Mouse (Mus musculus): ENCODE measurements around the gene Col12a1.

DNA sequence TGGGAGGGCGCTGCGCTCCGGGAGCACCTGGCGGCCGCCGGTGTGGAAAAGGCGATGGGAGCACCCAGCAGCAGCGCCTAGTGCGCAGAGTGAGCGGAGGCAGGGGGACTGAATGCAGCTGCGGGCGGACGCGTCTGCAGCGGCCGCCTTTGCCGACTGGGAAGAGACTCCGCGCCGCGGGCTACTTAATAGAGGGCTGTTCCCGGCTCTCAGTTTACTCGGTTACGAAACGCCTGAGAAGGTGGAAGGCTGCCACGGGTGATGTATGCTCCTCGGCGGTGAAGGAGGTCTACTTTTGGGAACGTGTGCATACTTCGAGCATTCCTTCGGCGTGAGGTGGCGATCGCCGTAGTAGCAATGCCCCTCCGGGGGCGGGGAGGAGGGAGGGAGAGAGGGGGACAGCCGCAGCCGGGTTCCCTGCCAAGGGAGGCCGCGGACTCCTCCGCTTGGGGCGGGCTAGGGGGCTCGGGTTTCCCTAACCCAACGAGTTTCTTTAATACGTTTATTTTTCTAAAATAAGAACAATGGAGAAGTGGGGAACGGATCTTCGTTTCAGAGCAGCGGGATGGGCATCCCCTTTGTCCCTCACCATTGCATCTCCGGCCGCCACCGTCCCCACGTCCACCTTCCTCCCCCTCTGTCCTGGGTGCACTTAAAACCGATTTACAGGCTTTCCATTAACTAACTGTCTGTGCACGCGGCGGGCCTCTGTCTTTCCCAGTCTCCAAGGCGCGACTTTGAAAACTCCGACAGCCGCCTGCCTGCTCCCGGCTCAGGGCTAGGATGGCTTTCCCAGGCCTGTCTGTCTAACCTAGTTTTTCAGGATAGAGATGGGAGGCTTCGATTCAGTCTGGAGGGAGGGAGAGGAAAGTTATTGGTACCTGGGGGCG lies at the start of gene Col12a1:
- TF ChIP-seq CTCF (IDR thresholded peaks at IDR 0.05; ENCODE audit: low read depth) (peak; percentile 18), EP300 (optimal IDR thresholded peaks at IDR 0.05) (no peak)
